Mouse (Mus musculus): ENCODE results near the gene Nup188.

Nup188 gene

DNA sequence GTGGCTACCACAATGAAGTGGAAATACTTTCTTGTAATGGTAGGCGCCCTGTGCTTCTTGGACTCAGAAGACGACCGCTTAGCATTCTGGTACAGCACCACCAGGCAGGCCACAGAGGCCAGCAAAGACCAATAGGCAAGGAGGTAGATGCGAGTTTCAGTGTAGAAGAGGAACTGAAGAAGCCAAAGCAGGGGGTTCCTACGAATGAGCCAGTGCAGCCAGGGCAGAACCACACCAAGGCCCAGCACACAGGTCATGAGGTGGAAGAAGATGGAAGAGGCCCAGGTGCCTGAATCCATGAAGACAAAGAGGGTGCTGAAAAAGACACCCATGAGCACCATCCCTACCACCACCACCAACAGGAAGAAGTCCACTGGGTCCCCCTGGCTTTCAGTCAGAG, 1.2 kb upstream of the Nup188 start:
- DNase-seq (ENCODE audit: low spot score in 2 of 2), result no peak

DNA sequence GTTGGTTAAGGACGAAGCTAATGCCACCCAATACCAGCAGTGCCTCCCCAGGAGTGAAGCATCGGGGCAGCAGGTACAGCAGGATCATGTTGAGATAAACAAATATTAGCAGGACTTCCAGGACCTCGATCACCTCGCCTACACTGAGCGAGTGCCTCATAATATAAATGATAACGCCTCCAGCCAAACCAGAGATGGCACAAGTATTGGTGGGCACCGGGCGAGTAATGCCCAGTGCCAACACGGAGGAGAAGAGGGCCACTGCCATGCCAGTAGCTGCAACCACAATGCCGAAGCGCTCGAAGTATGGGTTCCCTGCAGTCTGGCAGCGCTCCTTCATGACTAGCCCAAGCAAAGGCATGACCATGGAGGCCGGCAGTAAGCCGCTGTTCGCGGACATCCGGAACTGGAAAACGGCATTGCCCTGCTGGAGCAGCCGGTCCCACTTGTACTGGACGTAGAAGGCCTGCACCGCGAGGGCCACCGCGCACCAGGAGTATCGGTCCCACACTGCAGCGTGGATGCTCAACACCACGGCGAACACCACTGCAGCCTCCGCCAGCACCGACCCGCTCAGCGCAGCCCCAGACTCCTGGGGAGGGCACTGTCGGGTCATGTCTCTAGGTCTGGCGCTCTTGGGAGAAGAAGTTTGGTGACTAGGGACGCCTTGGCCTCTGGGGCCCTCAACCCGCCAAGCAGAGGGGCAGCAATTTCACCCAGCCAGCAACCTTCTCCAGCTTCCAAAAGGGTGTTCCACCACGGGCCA, 598 bp upstream of the Nup188 start:
- DNase-seq (ENCODE audit: low spot score in 2 of 2), result no peak

DNA sequence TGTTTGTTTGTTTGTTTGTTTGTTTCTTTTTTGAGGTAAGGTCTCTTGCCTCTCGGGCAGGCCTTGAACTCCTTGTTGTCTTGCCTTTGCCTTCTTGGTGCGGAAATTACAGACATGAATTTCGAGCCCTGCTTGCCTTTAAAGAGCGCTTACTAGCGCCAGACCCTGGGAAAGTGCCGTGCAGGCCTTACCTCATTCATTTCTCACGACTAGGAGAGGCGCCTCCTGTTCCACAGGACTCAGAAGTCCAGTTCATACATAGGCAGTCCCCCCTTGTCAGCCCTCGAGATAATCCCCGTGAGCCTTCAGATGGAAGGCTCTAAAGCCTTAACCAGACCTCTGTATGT, 803 bp downstream of the Nup188 start:
- peak in 1 of 2 experiments; percentile 17 for DNase-seq (ENCODE audit: low spot score in 2 of 2)

DNA sequence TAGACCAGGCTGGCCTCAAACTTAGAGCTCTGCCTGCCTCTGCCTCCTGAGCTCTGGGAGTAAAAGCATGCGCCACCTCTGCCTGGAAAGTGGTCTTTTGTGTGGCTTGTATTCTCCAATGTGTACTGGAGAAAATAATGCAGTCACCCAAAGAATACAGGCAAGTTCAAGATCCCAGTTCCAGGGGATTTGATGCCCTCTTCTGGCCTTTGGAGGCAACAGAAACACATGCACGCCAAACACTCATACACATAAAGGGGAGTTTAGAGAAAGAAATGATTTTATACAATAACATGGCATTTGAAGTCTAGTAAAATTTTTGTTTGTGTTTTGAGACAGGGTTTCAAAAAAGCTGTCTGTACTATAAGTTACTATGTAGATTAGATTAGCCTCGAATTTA, 13.3 kb downstream of the Nup188 start:
- no peak for DNase-seq (ENCODE audit: low spot score in 2 of 2)

DNA sequence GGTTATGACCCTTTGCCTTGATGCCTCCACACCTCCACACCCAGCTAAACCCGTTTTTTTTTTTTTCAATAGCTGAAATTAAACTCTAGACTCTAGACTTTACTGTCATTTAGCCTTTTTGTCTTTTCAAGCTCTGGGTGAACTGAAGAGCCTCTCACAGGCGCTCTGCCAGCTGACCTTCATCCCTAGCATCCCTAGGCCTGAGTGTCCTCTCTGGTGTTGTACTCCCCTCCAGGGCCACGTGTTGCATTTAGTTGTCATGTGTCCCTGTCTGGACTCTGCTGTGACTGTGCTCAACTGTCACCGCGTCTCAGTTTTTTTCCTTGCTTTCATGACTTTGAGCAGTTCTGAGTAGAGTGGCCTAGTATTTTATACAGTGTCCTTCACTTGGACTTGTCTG, 13.8 kb downstream of the Nup188 start:
- no peak for DNase-seq (ENCODE audit: low spot score in 2 of 2)

DNA sequence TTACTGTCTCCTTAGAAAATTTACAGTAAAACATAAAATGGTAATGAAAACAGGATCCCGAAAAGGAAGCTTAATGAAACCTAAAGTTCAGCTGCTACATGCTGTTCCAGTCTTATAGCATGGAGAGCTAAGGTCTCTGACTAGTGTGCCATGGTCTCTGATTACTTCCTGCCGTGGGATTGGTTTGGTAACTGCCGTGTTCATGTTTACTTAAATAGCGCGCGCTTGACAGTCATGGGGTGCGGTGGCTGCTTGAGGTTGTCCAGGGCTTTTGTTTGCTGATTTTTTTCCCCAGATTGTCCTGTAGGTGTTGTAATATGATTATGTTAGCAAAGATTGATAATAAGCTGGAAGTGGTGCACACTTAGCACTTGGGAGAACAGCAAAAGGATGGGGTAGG, 19.9 kb downstream of the Nup188 start:
- DNase-seq (ENCODE audit: low spot score in 2 of 2), result no peak

DNA sequence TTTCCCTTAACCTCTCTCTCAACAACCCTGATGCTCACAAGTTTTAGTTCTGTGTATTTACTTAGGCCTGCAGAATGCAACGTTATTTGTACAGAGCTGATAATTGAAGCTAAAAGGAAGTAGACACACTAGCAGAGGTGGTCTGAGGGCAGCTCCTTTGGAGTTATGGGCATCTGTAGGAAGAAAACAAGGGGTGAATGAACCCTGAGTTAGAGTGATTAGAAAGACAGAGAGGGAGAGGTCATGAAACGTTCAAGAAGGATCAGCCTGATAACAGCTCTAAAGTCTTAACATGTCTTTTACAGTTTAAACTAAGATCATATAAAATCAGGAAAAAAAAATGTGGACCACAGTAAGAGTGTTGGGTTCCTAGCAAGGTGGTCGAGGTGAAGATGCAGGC, 23.2 kb downstream of the Nup188 start:
- no peak for DNase-seq (ENCODE audit: low spot score in 2 of 2)

DNA sequence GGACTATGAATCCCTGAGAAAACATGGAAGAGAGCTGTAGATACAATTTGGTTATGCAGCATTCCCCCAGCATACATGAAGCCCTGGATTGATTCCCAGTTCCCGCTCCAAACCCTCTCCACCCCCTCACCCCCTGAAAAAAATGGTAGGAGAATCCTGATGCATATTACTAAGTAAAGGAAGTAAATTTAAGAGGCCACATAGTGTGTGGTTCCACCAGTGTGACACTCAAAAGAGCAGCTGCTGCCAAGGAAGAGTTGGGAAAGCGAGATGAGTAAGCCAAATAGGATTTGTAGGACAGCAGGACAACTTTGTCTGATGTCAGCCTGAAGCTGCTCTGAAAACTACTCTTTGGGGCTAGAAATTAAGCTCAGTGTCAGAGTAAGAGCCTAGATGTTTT, 25.3 kb downstream of the Nup188 start:
- no peak for DNase-seq (ENCODE audit: low spot score in 2 of 2)

DNA sequence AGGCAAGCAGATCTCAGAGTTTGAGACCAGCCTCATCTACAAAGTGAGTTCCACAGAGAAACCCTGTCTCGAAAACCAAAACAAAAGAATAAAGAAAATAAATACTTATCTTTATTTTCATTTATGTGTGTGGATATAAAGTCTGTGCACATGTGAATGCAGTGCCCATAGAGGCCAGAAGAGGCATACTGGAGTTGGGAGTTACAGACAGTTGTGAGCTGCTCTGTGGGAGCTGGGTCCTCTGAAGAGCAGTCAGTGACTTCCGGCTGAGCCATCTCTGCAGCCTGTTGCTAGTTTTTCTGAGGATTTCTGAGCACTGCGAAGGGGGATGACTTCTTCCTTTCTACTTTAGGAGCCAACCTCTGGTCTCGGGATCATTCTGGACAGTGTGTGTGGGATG, 29.9 kb downstream of the Nup188 start:
- DNase-seq (ENCODE audit: low spot score in 2 of 2), result no peak

DNA sequence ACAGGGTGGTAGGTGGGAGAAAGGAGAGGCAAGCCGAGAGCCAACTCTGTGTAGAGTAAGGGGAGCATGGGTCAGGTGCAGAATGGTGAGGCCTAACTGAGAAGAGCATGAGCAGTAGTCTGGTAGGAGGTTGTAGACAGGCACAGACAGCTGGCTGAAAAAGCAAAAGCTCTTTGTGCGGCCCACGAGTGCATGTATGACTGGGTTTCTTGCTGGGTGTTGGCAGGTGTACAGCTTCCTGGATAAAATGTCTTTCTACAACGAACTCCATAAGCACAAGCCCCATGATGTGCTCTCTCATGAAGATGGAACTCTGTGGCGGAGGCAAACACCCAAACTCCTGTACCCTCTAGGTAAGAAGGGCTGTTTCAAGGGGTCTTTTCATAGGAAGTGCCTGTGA, 30.8 kb downstream of the Nup188 start:
- DNase-seq (ENCODE audit: low spot score in 2 of 2), result no peak

DNA sequence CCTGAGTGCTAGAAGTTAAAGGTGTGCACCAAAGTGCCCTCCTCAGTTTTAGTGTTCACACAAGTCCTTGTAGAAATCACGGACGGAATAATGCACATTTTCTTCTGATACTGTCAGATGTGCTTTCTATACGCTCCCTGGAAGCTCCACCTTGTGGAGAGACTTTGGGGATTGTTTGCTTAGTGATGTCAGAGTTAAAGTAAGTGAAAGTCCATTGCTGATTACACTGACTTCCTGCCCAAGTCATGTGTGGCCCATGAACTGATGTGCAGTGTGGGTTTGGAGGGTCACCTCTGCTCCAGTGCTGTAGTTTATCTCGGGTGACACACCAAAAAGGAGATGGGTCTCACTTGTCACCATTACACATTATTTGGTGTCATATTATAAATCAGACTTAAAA, 33.1 kb downstream of the Nup188 start:
- no peak for DNase-seq (ENCODE audit: low spot score in 2 of 2)

DNA sequence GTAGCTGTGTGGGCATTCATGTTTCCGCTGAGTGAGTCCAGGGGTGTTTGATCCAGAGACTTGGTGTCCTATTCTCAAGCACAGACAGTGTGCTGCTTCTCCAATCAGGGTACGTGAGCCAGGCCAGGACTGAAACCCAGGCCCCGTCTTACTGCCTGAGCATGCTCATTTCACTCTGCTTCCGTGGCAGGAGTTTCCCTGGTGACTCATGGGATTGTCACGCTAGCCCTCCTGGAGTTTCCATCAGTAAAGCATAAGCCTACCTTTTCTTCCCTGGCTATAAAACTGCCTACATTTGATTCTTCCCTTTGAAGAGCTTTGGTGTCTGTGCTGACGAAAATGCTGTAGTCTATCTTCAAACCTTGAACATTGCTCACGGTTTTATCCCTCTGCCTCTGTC, 36.9 kb downstream of the Nup188 start:
- no peak for DNase-seq (ENCODE audit: low spot score in 2 of 2)

DNA sequence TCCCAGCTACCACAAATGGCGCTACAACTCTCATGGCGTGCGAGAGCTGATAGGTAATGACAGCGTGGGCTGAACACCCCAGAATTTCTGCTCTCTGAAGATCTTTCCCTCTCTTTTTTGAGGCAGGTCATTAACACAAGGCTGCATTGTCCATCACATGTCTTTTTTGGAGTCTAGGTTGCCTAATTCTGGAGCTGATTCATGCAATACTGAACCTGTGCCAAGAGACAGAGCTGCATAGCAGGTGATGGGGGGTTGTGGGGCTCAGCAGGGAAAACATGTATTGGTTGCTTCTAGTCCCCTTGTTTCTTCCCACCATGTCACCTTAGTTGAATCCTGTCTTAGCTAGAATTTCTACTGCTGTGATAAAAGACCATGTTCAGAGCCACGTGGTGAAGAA, 39.1 kb downstream of the Nup188 start:
- no peak for DNase-seq (ENCODE audit: low spot score in 2 of 2)

DNA sequence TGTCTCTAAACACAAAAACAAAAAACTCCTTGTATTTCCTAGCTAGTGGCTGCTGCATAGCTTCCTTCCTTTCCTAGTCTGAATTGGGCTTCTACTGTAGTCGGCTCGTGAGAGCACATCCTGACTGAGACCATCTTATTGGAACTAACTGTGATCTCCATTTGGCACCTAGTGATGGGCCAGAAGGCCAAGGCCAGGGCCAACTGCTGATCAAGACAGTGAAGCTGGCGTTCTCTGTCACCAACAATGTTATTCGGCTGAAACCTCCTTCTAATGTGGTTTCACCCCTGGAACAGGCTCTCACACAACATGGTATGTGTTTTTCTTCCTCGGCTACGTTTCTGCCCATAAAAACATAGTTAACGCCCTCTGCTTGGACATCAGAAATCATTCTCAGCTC, 41.1 kb downstream of the Nup188 start:
- no peak for DNase-seq (ENCODE audit: low spot score in 2 of 2)

DNA sequence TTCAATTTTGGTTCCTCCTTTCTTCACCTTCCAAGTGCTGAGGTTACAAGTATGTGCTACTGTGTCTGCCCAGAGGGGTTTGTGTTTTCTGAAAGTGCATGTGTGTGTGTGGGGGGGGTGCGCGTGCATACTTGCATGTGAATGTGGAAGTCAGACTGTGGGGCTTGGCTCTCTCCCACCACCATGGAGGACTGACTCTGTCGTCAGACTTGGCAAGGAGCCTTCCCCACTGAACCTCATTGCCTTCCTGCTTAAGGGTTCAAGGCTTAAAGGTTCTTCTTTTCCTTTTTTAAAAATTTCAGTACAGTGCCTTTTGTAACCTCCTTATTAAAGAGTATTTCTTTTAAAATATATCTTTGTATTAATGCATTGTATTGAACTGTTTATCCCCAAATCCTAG, 42.6 kb downstream of the Nup188 start:
- DNase-seq (ENCODE audit: low spot score in 2 of 2), result no peak

DNA sequence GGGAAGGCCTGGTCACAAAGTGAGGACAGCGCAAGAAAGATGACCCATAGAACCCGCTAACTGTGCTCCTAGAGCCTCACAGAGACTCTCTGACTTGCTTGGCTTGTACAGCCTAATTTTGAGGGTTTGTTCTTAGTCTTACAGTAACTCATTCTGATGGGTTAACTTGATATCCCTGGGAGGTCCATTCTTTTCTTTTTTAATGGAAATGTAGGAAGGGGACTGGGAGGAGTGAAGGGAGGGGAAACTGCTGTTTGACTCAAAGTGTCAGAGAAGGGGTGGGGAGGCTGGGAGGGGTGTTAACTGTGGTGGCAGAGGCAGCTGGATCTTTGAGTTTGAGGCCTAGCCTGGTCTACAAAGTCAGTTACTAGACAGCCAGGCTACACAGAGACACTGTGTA, 49.1 kb downstream of the Nup188 start:
- no peak for DNase-seq (ENCODE audit: low spot score in 2 of 2)

DNA sequence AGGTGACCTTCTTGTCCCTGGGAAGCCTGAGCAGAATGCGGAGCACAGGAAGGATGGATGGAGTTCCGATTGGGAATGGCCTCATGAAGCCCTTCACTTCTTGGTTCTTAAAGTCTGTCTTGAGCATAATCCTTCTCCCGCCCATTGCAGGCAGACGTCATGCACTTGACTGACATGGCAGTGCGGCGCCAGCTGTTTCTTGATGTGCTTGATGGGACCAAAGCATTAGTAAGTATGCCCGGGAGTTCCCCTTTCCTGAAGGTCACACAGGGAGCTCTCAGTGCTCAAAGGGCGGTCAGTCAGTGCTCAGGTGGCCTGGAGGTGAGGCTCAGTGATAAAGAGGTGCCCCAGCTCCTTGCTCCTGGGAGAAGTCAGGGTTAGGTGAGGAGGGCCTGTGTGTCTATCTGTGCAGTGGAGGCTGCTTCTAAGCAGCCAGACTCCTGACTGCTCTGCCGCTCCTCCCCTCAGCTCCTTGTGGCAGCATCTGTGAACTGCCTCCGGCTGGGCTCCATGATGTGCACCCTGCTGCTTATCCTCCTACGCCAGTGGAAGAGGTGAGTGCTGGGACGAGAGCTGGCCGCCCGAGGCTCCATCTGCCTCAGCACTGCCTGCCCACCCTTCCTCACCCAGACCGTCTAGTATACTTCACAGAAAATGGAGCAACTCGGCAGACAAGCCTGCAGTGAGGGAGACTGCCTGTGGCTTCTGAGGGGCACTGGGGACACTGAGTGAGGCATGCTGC, 50.1 kb downstream of the Nup188 start:
- DNase-seq (ENCODE audit: low spot score in 2 of 2), result no peak

DNA sequence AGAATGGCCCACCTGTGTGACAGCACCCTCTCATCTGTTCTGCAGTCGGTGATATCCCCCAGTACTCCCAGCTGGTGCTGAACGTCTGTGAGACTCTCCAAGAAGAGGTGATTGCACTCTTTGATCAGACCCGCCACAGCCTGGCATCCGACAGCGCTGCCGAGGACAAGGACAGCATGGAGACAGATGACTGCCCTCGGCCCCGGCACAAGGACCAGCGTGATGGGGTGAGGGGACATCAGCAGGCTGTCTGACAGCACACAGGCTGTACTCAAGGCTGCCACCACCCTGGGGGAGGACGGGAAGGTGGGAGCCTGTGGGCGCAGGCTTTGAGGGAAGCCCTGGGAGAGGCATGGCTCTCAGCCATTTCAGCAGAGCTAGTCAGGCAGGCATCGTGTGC, 51.0 kb downstream of the Nup188 start:
- DNase-seq (ENCODE audit: low spot score in 2 of 2), result no peak

DNA sequence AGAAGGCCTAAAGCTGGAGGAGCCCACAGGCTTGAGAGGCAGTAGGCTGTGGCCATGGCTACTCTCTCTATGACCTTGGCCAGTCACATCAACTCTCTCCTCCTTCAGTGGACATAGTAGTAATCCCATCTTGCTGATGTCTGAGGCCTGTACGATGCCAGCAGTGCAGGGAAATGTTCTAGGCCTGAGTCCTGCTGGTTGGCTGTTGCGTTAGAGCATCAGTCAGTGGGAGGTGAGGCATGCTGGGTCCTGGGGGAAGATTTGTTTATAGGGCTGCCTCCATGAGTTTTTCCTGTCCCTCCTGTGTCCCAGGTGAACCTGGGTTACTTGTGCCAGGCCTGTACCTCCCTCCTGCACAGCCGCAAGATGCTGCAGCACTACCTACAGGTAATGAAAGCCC, 55.9 kb downstream of the Nup188 start:
- DNase-seq (ENCODE audit: low spot score in 2 of 2), result no peak

DNA sequence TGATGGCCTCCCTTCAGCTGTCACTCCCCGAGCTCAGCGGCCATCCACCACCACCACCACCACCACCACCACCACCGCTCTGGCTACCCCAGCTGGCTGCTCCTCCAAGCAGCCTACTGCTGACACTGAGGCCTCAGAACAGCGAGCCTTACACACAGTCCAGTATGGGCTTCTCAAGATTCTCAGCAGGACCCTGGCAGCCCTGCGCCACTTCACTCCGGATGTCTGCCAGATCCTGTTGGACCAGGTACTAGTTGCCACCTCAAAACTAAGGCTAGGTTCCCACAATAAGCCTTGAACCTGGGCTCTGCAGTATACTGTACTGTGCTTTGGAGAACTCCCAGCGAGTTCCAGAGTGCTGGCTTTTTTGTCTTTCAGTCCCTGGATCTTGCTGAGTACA, 56.3 kb downstream of the Nup188 start:
- DNase-seq (ENCODE audit: low spot score in 2 of 2), result no peak

DNA sequence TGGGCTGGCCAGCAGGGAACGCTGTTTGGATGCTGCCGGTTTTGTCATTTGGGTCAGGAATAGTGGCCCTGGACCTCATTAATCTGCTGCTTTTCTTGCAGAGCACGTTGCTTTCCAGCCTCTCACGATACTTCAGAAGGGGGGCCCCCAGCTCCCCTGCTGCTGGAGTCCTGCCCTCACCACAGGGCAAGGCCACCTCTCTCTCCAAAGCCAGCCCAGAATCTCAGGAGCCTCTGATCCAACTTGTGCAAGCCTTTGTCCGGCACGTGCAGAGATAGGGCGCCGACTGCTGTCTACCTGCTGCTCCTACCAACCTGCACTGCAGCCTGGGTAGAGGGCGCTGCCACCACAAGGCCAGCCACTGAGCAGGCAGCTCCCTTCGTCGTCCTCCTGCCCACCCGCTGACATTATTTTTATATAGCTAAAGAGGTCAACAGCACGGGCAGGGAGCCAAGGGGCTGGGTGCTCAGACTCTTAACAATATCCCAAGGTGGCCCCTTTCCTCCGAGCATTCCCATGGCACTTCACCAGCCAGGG, 57.5 kb downstream of the Nup188 start:
- no peak for DNase-seq (ENCODE audit: low spot score in 2 of 2)

DNA sequence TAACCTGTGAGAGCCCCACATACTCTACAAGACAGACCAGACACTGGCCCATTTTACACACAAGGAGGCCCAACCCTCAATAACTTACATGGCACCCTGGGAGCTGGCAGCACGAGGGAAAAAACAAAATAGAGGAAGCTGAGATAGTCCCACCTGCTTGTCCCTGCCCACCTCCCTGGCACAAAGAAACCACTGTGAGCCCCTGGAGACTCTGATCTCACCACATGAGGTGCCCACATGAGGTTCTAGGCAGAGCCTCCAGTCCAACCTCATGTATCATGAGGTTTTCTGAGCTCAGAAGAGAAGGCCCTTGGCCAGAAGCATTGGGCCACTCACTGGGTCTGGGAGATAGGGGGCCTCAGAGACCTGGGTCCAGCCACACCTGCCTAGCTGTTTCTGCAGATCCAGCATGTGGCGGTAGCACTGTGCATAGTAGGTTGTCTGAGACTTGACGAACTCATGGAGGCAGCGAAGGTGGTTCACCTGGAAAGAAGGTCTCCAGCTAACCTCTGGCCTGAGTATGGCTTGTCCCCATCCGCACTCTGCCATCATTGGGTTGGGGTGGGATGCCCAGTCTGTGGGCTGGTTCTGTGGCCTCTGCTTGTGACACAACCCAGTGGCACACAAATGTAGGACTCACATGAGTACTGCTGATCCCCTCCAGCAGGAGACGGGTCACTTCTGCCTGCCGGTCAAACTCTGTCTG, 59.9 kb downstream of the Nup188 start:
- DNase-seq (ENCODE audit: low spot score in 2 of 2), result no peak

DNA sequence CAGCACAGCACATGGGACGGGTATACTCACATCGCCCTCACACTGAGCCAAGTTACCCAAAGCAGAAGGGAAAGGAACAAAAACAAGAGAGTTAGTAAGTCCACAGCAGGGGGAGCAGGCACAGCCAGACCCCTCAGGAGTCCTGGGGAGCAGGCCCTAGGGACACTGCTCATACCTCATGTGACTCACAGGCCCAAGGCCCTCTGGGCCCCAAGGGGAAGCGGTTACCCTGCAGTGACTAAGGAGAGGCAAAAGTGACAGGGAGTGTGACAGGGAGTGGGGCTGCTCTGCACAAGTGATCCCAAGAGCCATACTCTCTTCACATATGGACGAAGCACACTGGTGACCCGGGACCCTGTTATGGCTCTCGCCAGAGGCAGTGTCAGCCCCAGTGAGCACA, 63.0 kb downstream of the Nup188 start:
- no peak for DNase-seq (ENCODE audit: low spot score in 2 of 2)

All from thymus, postnatal 10 days (tissue).